Mouse (Mus musculus): ENCODE results near the gene Foxp4. TPM values are rescaled to one million over a fixed set of nuclear protein-coding genes. Genes with fewer than 3 reads are reported as not detected.
A peak's percentile ranks its signal among the peaks of the same experiment; 100 is the strongest.

The Foxp4 gene
- total RNA-seq, 2 experiments from 2014 or later: 40.3 to 50.2 TPM

DNA sequence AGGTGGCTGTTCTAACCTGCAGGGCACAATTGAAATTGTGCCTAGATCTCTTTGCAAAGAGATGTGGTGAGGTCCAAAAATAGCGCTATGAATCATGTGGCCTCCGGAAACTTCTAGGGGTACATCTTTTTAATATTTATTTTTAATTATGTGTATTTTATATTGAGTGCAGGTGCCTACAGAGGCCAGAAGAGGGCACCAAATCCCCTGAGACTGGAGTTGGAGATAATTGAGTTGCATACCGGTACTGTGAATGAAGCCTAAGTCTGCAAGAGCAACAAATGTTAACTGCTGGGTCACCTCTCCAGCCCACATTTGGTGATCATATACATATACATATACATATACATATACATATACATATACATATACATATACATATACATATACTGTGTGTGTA is 22.7 kb downstream of the Foxp4 start:
- DNase-seq (ENCODE audit: extremely low spot score in 1 of 2, low spot score in 1 of 2): no peak

- no peak for DNase-seq (ENCODE audit: extremely low spot score in 1 of 2, low spot score in 1 of 2)
Measured at GRCm38 (mm10) chr17:47900716-47901115, 23.7 kb downstream of the Foxp4 start.

DNA sequence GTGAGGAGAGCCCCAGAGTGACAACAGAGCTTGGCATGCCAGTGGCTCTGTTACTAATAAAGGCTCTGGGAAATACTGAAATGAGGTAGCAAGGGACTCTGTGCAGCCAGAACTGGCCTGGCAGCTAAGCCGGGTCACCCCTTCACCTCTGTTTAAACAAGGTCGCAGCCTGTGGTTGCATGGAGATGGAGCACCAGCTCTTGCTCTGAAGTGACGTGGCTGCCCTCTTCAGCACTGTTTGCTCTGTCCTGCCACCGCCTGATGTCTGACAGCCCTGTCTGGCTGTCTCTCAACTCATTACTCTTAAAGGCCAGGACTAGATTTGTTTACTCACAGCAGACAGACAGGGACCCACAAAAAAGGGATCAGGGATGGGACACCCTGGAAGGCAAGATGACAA is 25.3 kb downstream of the Foxp4 start:
- no peak for DNase-seq (ENCODE audit: extremely low spot score in 1 of 2, low spot score in 1 of 2)

- no peak for DNase-seq (ENCODE audit: extremely low spot score in 1 of 2, low spot score in 1 of 2)
Measured at GRCm38 (mm10) chr17:47897956-47898752, 26.3 kb downstream of the Foxp4 start.

DNA sequence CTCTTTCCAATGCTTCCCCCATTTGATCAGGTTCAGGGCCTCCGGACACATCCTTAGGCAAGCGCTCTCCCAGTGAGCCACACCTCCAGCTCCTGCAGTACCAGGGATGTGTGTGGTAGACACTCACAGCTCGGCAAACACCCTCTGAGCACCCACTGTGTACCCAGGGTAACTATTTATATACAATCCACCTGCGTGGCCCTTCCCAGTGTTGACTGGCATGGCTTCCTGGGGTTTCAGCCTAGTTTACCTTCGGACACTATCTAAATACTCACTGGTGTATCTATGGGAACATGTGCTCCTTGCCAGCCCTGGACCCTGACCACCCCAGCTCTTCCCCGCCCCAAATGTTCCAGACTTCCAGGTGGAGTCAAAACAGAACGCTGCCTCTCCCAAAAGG is 34.7 kb downstream of the Foxp4 start:
- no peak for DNase-seq (ENCODE audit: extremely low spot score in 1 of 2, low spot score in 1 of 2)

DNA sequence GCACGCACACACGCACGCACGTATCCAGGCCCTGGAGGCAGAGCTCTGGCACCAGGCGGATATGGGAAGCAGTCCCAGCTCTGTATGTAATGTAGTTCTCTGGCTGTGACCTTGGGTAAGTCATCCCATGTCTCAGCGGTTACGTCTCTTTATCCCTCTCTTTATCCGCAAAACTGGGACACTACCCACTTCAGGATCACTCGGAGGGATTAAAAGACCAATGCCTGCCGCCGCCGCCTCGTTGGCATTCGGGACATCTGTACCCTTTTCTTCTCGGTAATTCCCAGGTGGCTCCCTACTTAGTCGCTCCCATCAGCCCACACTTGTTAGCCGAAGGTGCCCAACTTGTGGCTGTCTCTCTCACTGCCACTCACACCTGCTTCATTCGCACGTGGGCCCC is 35.2 kb downstream of the Foxp4 start:
- no peak for DNase-seq (ENCODE audit: extremely low spot score in 1 of 2, low spot score in 1 of 2)

- no peak for DNase-seq (ENCODE audit: extremely low spot score in 1 of 2, low spot score in 1 of 2)
Measured at GRCm38 (mm10) chr17:47888641-47889040, 35.8 kb downstream of the Foxp4 start.

DNA sequence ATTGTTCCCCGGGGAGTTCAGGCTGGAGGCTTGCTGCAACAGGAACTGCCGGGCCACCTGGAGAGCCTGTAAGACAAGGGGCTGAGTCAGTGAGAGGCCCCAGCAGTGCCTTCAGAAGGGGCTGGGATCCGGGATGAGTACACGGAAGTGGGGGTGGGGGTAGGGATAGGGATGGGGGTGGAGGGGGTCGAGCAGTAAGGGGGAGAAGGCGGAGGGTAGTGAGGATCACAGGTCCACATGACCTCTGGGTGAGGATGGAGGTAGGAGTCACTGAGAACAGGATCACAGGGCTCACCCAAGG is 36.3 kb downstream of the Foxp4 start:
- no peak for DNase-seq (ENCODE audit: extremely low spot score in 1 of 2, low spot score in 1 of 2)

- no peak for DNase-seq (ENCODE audit: extremely low spot score in 1 of 2, low spot score in 1 of 2)
Measured at GRCm38 (mm10) chr17:47887381-47888154, 36.9 kb downstream of the Foxp4 start.

- DNase-seq (ENCODE audit: extremely low spot score in 1 of 2, low spot score in 1 of 2): no peak
Measured at GRCm38 (mm10) chr17:47883099-47883498, 41.3 kb downstream of the Foxp4 start.

- no peak for DNase-seq (ENCODE audit: extremely low spot score in 1 of 2, low spot score in 1 of 2)
Measured at GRCm38 (mm10) chr17:47881330-47881729, 43.1 kb downstream of the Foxp4 start.

GRCm38 (mm10) chr17:47879207-47879606 is 45.2 kb downstream of the Foxp4 start:
- no peak for DNase-seq (ENCODE audit: extremely low spot score in 1 of 2, low spot score in 1 of 2)

- DNase-seq (ENCODE audit: extremely low spot score in 1 of 2, low spot score in 1 of 2): peak; percentile 50 to 57
Measured at GRCm38 (mm10) chr17:47878378-47879089, 45.9 kb downstream of the Foxp4 start.

DNA sequence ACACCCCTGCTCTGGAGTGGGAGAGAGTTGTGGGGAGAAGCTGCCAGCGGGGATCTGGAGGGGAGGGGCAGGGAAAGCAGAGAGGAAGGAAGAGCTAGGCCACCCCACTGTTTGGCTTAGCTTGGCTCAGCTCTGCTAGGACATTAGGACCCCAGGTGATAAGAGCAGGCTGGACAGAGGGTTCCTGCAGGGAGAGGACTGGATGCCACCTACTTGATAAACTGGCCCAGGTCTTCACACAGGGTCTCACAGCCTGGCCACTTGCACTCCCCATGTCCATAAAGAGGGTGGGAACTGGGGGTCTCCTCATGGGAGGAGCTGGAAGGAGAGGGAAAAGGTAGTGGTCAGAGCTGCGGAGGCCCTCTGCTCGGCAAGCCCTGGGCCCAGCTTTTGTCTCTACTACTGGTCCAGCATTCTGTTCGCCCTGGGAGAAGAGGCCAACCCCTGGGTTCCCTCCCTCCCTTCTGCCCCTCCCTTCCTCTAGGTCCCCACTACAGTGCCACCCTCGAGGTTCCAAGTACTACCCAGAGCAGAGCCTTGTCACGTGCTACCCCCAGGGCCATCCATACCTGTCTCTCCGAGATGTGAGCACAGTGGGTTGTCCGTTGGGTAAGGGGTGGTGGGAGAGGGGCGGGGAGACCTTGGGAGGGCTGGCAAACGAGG is 46.6 kb downstream of the Foxp4 start:
- no peak for DNase-seq (ENCODE audit: extremely low spot score in 1 of 2, low spot score in 1 of 2)

GRCm38 (mm10) chr17:47876776-47877714 is 47.4 kb downstream of the Foxp4 start:
- DNase-seq (ENCODE audit: extremely low spot score in 1 of 2, low spot score in 1 of 2): no peak

DNA sequence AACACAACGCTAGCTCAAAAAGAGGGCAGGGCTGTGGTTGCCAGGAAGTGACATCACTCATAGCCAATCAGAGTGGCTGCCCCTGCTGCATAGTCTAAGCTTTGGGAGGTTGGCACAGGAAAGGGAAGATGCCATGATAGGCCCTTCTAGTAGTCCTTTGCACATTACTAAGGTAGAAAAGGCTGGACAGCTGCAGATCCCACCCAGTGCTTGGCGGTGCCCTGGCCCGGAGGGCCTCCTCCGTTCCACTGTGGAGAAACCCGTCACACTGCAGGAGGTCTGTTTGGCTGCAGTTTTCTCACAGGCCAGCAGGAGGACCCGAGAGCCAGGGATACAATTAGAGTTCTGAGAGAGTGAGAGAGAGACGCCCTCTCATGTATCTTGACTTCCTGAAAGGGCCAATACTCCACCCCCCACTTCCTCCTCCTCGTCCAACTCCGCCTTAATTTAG is 51.1 kb downstream of the Foxp4 start:
- DNase-seq (ENCODE audit: extremely low spot score in 1 of 2, low spot score in 1 of 2): peak; percentile 85 to 91

DNA sequence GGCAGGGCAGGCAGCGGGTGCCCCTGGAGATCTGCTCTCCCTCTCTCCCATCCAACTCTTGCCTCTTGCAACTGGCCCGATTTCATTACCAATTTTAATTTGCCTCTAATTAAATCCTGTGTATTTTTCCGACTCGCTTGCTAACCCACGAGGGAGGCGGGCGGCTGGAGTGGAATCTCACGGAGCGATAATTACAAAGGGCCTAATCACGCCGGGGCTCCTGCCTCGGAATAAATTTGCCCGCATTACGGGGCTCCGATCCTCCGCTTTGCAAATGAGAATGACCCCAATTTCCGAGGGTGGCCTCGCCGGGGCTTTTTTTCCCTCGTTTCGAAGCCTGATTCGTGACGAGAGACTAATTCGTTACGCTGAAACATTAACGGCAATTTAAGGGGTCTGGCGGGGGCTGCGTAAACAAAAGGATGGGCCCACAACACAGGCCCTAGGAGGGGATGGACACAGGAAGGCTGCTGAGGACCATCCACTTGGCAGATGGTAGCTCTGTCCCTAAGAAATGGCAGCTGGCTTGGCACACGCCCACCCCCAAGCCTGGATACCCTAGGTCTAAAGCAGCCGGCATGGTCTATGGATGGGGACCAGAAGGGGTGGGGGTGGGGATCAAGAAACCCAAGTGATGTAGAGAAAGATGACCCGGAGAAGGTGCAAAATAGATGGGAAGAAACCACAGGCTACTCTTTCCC is 52.0 kb downstream of the Foxp4 start:
- DNase-seq (ENCODE audit: extremely low spot score in 1 of 2, low spot score in 1 of 2): no peak

DNA sequence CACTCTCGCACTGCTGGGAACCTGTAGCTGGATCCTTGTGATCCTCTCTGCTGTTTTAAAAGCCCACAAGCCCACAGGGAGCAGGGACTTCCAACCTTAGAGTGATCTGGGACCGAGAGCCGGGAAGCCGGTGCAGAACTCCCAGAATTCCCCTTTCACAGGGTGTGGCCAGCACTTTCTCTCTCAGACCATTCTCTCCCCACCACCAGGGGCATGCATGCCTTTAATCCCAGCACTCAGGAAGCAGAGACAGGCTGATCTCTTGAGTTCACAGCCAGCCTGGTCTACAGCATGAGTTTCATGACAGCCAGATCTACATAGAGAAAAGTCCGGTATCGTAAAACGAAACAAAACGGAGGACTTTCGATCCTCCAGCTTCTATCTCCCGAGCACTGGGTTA is 54.6 kb downstream of the Foxp4 start:
- no peak for DNase-seq (ENCODE audit: extremely low spot score in 1 of 2, low spot score in 1 of 2)

- DNase-seq (ENCODE audit: extremely low spot score in 1 of 2, low spot score in 1 of 2): peak in 1 of 2 experiments; percentile 49
Measured at GRCm38 (mm10) chr17:47866037-47866436, 58.4 kb downstream of the Foxp4 start.

Data from layer of hippocampus, postnatal 25 days (tissue).